Mouse (Mus musculus): ENCODE results near the gene Olfr455. TPM values are rescaled to one million over a fixed set of nuclear protein-coding genes. Genes with fewer than 3 reads are reported as not detected.

Gene Olfr455
- polyA plus RNA-seq, 1 experiment from 2014 or later, result not detected

GRCm38 (mm10) chr6:42558641-42559040, 11.3 kb upstream of the Olfr455 start:
- WGBS, result 96% methylated on average over 14 of the region's 14 CpGs
- Histone ChIP-seq H3K27me3 (replicated peaks) (no peaks in the 10 kb centered on the region), H3K4me3 (replicated peaks) (no peak overlapping the region), H3K36me3 (no peaks in the 10 kb centered on the region), H3K9me3 (replicated peaks) (no peaks in the 10 kb centered on the region), H3K4me1 (no peaks in the 10 kb centered on the region), H3K4me2 (no peak overlapping the region), H3K27ac (replicated peaks) (no peak overlapping the region), H3K9ac (replicated peaks) (no peak overlapping the region)
- no peak for ATAC-seq (ENCODE audit: low FRiP score)

GRCm38 (mm10) chr6:42546180-42546579, 1.2 kb downstream of the Olfr455 start:
- WGBS, result 89% methylated on average over 2 of the region's 2 CpGs
- ATAC-seq (ENCODE audit: low FRiP score), result no peak
- no peak overlapping the region for H3K4me2 ChIP-seq
- H3K9me3 ChIP-seq (replicated peaks), result no peaks in the 10 kb centered on the region
- no peaks in the 10 kb centered on the region for H3K4me1 ChIP-seq
- no peak overlapping the region for H3K4me3 ChIP-seq (replicated peaks)
- no peaks in the 10 kb centered on the region for H3K36me3 ChIP-seq
- H3K9ac ChIP-seq (replicated peaks), result no peak overlapping the region
- H3K27ac ChIP-seq (replicated peaks), result no peak overlapping the region
- no peaks in the 10 kb centered on the region for H3K27me3 ChIP-seq (replicated peaks)

- H3K4me3 ChIP-seq (replicated peaks), result no peak overlapping the region
- 54% methylated on average over 2 of the region's 2 CpGs for WGBS
- no peak overlapping the region for H3K4me2 ChIP-seq
- H3K27me3 ChIP-seq (replicated peaks), result no peaks in the 10 kb centered on the region
- no peak for ATAC-seq (ENCODE audit: low FRiP score)
- no peaks in the 10 kb centered on the region for H3K36me3 ChIP-seq
- H3K9me3 ChIP-seq (replicated peaks), result no peaks in the 10 kb centered on the region
- no peak overlapping the region for H3K27ac ChIP-seq (replicated peaks)
- H3K9ac ChIP-seq (replicated peaks), result no peak overlapping the region
- no peaks in the 10 kb centered on the region for H3K4me1 ChIP-seq
Observed at GRCm38 (mm10) chr6:42545451-42545885, 1.9 kb downstream of the Olfr455 start.

- H3K27ac ChIP-seq (replicated peaks), result no peak overlapping the region
- no peak for ATAC-seq (ENCODE audit: low FRiP score)
Observed at GRCm38 (mm10) chr6:42544846-42545245, 2.5 kb downstream of the Olfr455 start.

GRCm38 (mm10) chr6:42542036-42543031, 5.1 kb downstream of the Olfr455 start:
- H3K27me3 ChIP-seq (replicated peaks), result no peaks in the 10 kb centered on the region
- no peak overlapping the region for H3K9ac ChIP-seq (replicated peaks)
- no peak overlapping the region for H3K27ac ChIP-seq (replicated peaks)
- no peak overlapping the region for H3K4me2 ChIP-seq
- ATAC-seq (ENCODE audit: low FRiP score), result no peak
- no peaks in the 10 kb centered on the region for H3K36me3 ChIP-seq
- no peaks in the 10 kb centered on the region for H3K9me3 ChIP-seq (replicated peaks)
- H3K4me3 ChIP-seq (replicated peaks), result no peak overlapping the region
- WGBS, result 75% methylated on average over 4 of the region's 4 CpGs
- H3K4me1 ChIP-seq, result no peaks in the 10 kb centered on the region

More at GRCm38 (mm10) chr6:42544846-42545245, 2.5 kb downstream of the Olfr455 start:
- H3K4me2 ChIP-seq, result no peak overlapping the region
- H3K9me3 ChIP-seq (replicated peaks), result no peaks in the 10 kb centered on the region
- 59% methylated on average over 1 of the region's 1 CpGs for WGBS
- H3K9ac ChIP-seq (replicated peaks), result no peak overlapping the region
- H3K36me3 ChIP-seq, result no peaks in the 10 kb centered on the region
- no peaks in the 10 kb centered on the region for H3K4me1 ChIP-seq
- H3K4me3 ChIP-seq (replicated peaks), result no peak overlapping the region
- H3K27me3 ChIP-seq (replicated peaks), result no peaks in the 10 kb centered on the region

GRCm38 (mm10) chr6:42540681-42541080, 6.7 kb downstream of the Olfr455 start:
- no peak overlapping the region for H3K4me3 ChIP-seq (replicated peaks)
- H3K4me2 ChIP-seq, result no peak overlapping the region
- WGBS, result 100% methylated on average over 1 of the region's 1 CpGs
- H3K27me3 ChIP-seq (replicated peaks), result no peaks in the 10 kb centered on the region
- no peak overlapping the region for H3K27ac ChIP-seq (replicated peaks)
- H3K36me3 ChIP-seq, result no peaks in the 10 kb centered on the region
- H3K9ac ChIP-seq (replicated peaks), result no peak overlapping the region
- ATAC-seq (ENCODE audit: low FRiP score), result no peak
- H3K4me1 ChIP-seq, result no peaks in the 10 kb centered on the region
- H3K9me3 ChIP-seq (replicated peaks), result no peaks in the 10 kb centered on the region

GRCm38 (mm10) chr6:42539711-42540110, 7.7 kb downstream of the Olfr455 start:
- Histone ChIP-seq H3K36me3 (no peaks in the 10 kb centered on the region), H3K9ac (replicated peaks) (no peak overlapping the region), H3K27me3 (replicated peaks) (no peaks in the 10 kb centered on the region), H3K9me3 (replicated peaks) (no peaks in the 10 kb centered on the region), H3K4me2 (no peak overlapping the region), H3K27ac (replicated peaks) (no peak overlapping the region), H3K4me1 (no peaks in the 10 kb centered on the region), H3K4me3 (replicated peaks) (no peak overlapping the region)
- no peak for ATAC-seq (ENCODE audit: low FRiP score)
- WGBS, result 88% methylated on average over 1 of the region's 1 CpGs

GRCm38 (mm10) chr6:42513461-42513860, 33.9 kb downstream of the Olfr455 start:
- no peak overlapping the region for H3K9ac ChIP-seq (replicated peaks)
- WGBS, result 74% methylated on average over 1 of the region's 1 CpGs
- no peaks in the 10 kb centered on the region for H3K36me3 ChIP-seq
- ATAC-seq (ENCODE audit: low FRiP score), result no peak
- H3K9me3 ChIP-seq (replicated peaks), result no peaks in the 10 kb centered on the region
- H3K4me2 ChIP-seq, result no peak overlapping the region
- no peaks in the 10 kb centered on the region for H3K27me3 ChIP-seq (replicated peaks)
- no peak overlapping the region for H3K4me3 ChIP-seq (replicated peaks)
- H3K4me1 ChIP-seq, result no peaks in the 10 kb centered on the region
- no peak overlapping the region for H3K27ac ChIP-seq (replicated peaks)

- no peak for ATAC-seq (ENCODE audit: low FRiP score)
- Histone ChIP-seq H3K9me3 (replicated peaks) (no peaks in the 10 kb centered on the region), H3K4me1 (no peaks in the 10 kb centered on the region), H3K9ac (replicated peaks) (no peak overlapping the region), H3K36me3 (no peaks in the 10 kb centered on the region), H3K27ac (replicated peaks) (no peak overlapping the region), H3K4me2 (no peak overlapping the region), H3K4me3 (replicated peaks) (no peak overlapping the region), H3K27me3 (replicated peaks) (no peaks in the 10 kb centered on the region)
Observed at GRCm38 (mm10) chr6:42509311-42509710, 38.1 kb downstream of the Olfr455 start.

- no peaks in the 10 kb centered on the region for H3K36me3 ChIP-seq
- H3K27ac ChIP-seq (replicated peaks), result no peak overlapping the region
- 81% methylated on average over 2 of the region's 2 CpGs for WGBS
- no peaks in the 10 kb centered on the region for H3K9me3 ChIP-seq (replicated peaks)
- no peak for ATAC-seq (ENCODE audit: low FRiP score)
- H3K27me3 ChIP-seq (replicated peaks), result no peaks in the 10 kb centered on the region
- no peak overlapping the region for H3K4me2 ChIP-seq
- H3K9ac ChIP-seq (replicated peaks), result no peak overlapping the region
- H3K4me3 ChIP-seq (replicated peaks), result no peak overlapping the region
- no peaks in the 10 kb centered on the region for H3K4me1 ChIP-seq
Observed at GRCm38 (mm10) chr6:42503478-42503877, 43.9 kb downstream of the Olfr455 start.

- Histone ChIP-seq H3K4me2 (no peak overlapping the region), H3K4me1 (no peaks in the 10 kb centered on the region), H3K4me3 (replicated peaks) (no peak overlapping the region), H3K9me3 (replicated peaks) (no peaks in the 10 kb centered on the region), H3K27ac (replicated peaks) (no peak overlapping the region), H3K27me3 (replicated peaks) (no peaks in the 10 kb centered on the region), H3K9ac (replicated peaks) (no peak overlapping the region), H3K36me3 (no peaks in the 10 kb centered on the region)
- ATAC-seq (ENCODE audit: low FRiP score), result no peak
- 78% methylated on average over 1 of the region's 1 CpGs for WGBS
Observed at GRCm38 (mm10) chr6:42489731-42490130, 57.7 kb downstream of the Olfr455 start.

GRCm38 (mm10) chr6:42487114-42487513, 60.3 kb downstream of the Olfr455 start, which contains the start of gene Olfr456:
Gene Olfr456 (minus strand): TSS chr6:42487214.
- Histone ChIP-seq H3K4me1 (no peaks in the 10 kb centered on the region), H3K36me3 (no peaks in the 10 kb centered on the region), H3K9ac (replicated peaks) (no peak within 1 kb of the TSS), H3K27ac (replicated peaks) (no peak within 1 kb of the TSS), H3K27me3 (replicated peaks) (no peaks in the 10 kb centered on the region), H3K4me2 (no peak within 1 kb of the TSS), H3K4me3 (replicated peaks) (no peak within 1 kb of the TSS), H3K9me3 (replicated peaks) (no peaks in the 10 kb centered on the region)
- WGBS, result 82% methylated on average over 1 of the region's 1 CpGs
- ATAC-seq (ENCODE audit: low FRiP score), result no peak

All from neural tube, embryonic 15.5 days (tissue).